Mouse (Mus musculus) erythroblast, adult 5-6 weeks (primary cell): Measurements from ENCODE around the gene Wdr34. TPM values are rescaled to one million over a fixed set of nuclear protein-coding genes. Genes with fewer than 3 reads are reported as not detected.
"Not testable (repeated sequence)": the region's sequence is repeated elsewhere in the genome, so short reads cannot be mapped to it uniquely, and the experiment has no call there.

ENCODE experiments used
- ATAC-seq: replicated peaks from 2 replicates; pipeline ENCODE4 v1.8.0; 2016; ENCODE audit warnings: moderate number of reproducible peaks, mild to moderate bottlenecking, moderate TSS enrichment, inconsistent platforms; ENCODE audit not compliant: poor library complexity, low FRiP score, severe bottlenecking
- total RNA-seq, 2 experiments: library from RNA; stranded (forward) in 1 of 2; stranded (reverse) in 1 of 2; fragments of 150-400 nt in 1 of 2; fragments of 200-764, 138-1000 nt in 1 of 2; gene quantifications; 2 replicates each; pipeline versions ENCODE4 v1.2.3 to v1.2.4; 2015 to 2017; ENCODE audit warnings: low replicate concordance in 2 of 2

Gene Wdr34
- total RNA-seq, 2 experiments from 2014 or later, result 0.09 to 3.5 TPM

GRCm38 (mm10) chr2:30067031-30067888, 18.6 kb upstream of the Wdr34 start:
- ATAC-seq, result 0 out of 2 replicates have a peak, but pooled peaks have one; percentile 4

- ATAC-seq, result peak; percentile 81
Observed at GRCm38 (mm10) chr2:30066046-30066901, 17.6 kb upstream of the Wdr34 start.

GRCm38 (mm10) chr2:30064298-30064697, 15.6 kb upstream of the Wdr34 start:
- ATAC-seq, result no peak

GRCm38 (mm10) chr2:30063791-30064190, 15.1 kb upstream of the Wdr34 start:
- no peak for ATAC-seq

GRCm38 (mm10) chr2:30063235-30063634, 14.6 kb upstream of the Wdr34 start:
- ATAC-seq, result peak; percentile 17; the same call in 1 of the 2 replicates

- peak; percentile 53 for ATAC-seq
Observed at GRCm38 (mm10) chr2:30062249-30063093, 13.8 kb upstream of the Wdr34 start.

- no peak for ATAC-seq
Observed at GRCm38 (mm10) chr2:30061215-30062166, 12.8 kb upstream of the Wdr34 start.

GRCm38 (mm10) chr2:30058418-30058817, 9.7 kb upstream of the Wdr34 start:
- no peak for ATAC-seq

- peak; percentile 67 for ATAC-seq
Observed at GRCm38 (mm10) chr2:30057223-30057904, 8.7 kb upstream of the Wdr34 start, which contains the start of gene Set. Gene Set, plus strand, starts transcription at chr2:30057378.

- ATAC-seq, result no peak
Observed at GRCm38 (mm10) chr2:30056736-30057135, 8.1 kb upstream of the Wdr34 start.

- not testable (repeated sequence) for ATAC-seq
Observed at GRCm38 (mm10) chr2:30055310-30055709, 6.6 kb upstream of the Wdr34 start.

GRCm38 (mm10) chr2:30051992-30052761, 3.5 kb upstream of the Wdr34 start:
- no peak for ATAC-seq

- ATAC-seq, result no peak
Observed at GRCm38 (mm10) chr2:30049831-30050230, 1.1 kb upstream of the Wdr34 start.

GRCm38 (mm10) chr2:30048101-30048501, 580 bp downstream of the Wdr34 start:
- no peak for ATAC-seq

- no peak for ATAC-seq
Observed at GRCm38 (mm10) chr2:30047127-30047526, 1.6 kb downstream of the Wdr34 start.

GRCm38 (mm10) chr2:30044550-30044949, 4.1 kb downstream of the Wdr34 start:
- ATAC-seq, result no peak

- peak; percentile 67 for ATAC-seq
Observed at GRCm38 (mm10) chr2:30042445-30042844, 6.2 kb downstream of the Wdr34 start.
